Mouse (Mus musculus) hindlimb bud, embryonic 11.5 days (tissue): ENCODE measurements around the gene Taar1.

Experiments used
- DNase-seq: peaks from one replicate; pipeline ENCODE4 v3.0.0-alpha.2; 2012; ENCODE audit warnings: low read depth, low spot score; ENCODE audit errors: extremely low spot score

Gene Taar1

GRCm38 (mm10) chr10:23920056-23920455 is at the start of gene Taar1:
Taar1 (plus strand) TSS chr10:23920356.
- no peak for DNase-seq

DNA sequence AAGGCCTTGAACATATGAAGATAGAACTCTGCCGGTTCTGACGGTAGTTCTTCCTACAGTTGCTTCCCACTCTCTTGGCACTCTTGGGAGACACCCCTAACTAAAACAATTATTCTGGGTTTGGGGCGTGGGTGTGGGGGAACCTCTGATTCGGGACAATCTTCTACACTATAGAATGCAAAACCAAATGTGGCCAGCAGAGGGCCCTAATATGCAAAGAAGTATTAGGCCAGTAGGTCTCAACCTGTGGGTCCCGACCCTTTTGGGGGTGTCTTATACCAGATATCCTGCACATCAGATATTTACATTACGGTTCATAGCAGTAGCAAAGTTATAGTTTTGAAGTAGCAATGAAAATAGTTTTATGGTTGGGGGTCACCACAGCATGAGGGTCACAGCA is 39.5 kb upstream of the Taar1 start:
- DNase-seq, result no peak

DNA sequence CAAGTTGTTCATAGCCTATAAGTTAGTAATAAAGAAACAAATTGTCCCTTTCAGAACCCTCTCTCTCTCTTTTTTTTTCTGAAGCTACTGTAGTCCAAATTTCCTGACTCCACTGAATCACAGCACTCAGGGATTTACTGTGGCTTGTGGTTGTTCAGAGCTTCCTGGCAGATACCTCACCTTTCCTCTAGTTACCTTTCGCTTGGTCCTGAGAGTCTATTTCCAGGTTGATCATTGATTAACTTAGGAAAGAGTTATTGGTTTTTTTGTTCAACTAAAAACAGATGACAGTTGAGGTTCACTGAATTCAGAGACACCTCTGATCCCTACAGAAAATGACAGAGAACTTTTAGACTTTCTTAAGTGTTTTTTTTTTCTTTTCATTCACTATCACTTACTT is 35.2 kb upstream of the Taar1 start:
- no peak for DNase-seq

DNA sequence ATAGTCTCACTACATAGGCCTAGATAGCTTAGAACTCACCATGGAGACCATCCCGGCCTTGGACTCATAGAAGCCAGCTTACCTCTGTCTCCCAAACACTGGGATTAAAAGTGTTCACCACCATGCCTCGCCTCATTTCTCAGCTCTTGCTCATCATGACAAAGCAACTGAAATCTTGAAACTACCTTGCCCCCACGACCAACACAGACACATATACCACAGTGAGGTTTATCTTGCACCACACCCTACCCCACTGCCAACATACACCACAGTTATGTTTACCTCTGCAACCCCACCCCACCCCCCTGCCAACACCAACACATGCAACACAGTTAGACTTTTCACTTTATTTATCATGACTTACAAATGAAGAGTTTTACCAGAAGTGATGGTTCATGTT is 34.1 kb upstream of the Taar1 start:
- no peak for DNase-seq

DNA sequence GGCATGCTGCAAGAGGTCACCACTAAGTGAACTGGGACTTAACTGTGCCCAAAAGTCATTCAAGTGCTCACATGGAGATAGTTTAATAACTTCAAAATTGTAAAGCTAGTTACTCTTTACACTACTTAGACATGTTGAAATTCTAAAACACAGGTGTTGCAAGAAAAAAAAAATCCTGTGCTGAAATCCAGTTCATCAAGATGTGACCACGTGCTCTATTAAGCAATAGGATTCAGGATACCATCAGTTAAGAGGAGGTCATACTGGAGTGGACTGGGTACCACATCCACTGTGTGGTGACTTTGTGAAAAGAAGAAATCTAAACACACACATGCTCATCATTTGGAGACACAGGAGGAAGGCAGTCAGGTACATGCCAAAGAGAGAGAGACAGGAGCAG is 27.2 kb upstream of the Taar1 start:
- no peak for DNase-seq

GRCm38 (mm10) chr10:23894601-23895349 is 25.4 kb upstream of the Taar1 start, which contains the start of gene Vnn1:
Vnn1 (plus strand) TSS chr10:23894688.
- no peak for DNase-seq

- no peak for DNase-seq
Measured at GRCm38 (mm10) chr10:23895376-23895775, 24.8 kb upstream of the Taar1 start.

- no peak for DNase-seq
Measured at GRCm38 (mm10) chr10:23901119-23901518, 19.0 kb upstream of the Taar1 start.

DNA sequence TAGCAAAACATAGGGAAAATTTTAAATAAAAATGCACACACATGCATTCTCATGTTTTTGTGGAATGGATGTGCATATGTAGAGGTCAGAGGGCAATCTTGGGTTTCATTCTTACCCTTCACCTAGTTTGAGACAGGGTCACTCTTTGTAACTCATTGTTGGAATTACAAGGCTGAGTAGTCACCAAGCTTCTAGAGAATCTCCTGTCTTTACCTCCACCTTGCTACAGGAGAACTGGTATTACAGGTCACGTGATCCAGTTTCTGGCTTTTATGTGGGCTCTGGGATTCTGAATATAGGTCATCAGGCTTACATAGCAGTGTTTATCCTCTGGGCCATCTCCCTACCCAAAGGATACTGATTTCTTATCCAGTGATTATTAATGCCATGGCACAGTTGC is 14.5 kb upstream of the Taar1 start:
- no peak for DNase-seq

DNA sequence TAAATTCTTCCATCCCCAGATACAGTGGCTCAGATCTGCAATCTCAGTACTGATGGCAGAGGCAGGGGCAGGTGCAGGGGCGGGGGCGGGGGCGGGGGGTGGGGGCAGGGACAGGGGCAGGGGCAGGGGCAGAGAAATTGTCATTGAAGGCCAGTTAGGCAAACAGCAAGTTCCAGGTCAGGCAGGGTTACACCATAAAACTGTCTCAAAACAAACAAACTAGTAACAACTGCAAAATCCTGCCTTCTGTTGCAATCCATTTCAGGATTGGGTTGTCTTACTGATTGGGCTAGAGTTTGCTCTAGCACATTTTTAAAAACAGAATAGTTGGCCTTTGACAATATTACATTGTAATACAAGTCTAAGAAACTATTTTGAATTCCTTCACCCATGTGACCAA is 2.3 kb downstream of the Taar1 start:
- no peak for DNase-seq

GRCm38 (mm10) chr10:23923941-23924340 is 3.8 kb downstream of the Taar1 start:
- no peak for DNase-seq

GRCm38 (mm10) chr10:23937613-23938012 is 17.5 kb downstream of the Taar1 start:
- DNase-seq, result no peak

DNA sequence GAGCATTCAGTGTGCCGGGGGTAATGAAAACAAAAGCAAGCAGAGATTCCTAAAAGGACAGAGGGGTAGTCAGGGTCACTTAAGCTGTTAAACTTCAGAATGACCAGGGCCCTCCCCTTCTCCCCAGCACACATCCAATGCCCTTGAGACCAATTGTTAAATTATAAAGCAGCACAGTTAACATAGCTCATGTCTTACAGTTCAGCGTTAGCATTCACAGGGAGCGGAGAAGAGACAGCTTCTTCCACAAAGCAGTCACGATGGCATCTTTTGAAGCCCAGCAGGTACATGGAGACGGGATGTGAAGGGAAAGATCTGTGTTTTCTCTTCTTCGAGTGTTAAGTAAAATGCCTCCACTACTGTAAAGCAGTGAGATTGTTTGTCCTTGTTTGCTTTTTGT is 18.2 kb downstream of the Taar1 start, which contains the start of gene Taar2:
Gene Taar2, plus strand, starts transcription at position 261 of the 400 bp plus-strand sequence.
- no peak for DNase-seq

DNA sequence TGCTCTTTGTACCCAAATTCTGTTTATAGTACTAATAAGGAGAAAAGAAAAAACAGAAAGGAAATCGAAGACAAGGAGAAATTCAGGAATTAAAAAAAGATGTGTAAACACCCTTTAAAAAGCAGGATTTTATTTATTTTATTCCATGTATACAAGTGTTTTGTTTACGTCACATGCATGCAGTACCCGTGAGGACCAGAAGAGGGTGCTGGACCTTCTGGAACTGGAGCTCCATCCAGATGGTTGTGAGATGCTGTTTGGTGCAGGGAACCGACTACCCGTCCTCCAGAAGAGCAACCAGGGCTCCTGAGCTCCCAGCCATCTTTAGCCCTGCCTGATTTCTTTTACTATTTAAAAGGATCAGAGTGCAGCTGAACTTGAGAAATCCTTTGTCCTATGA is 22.3 kb downstream of the Taar1 start:
- DNase-seq, result no peak

DNA sequence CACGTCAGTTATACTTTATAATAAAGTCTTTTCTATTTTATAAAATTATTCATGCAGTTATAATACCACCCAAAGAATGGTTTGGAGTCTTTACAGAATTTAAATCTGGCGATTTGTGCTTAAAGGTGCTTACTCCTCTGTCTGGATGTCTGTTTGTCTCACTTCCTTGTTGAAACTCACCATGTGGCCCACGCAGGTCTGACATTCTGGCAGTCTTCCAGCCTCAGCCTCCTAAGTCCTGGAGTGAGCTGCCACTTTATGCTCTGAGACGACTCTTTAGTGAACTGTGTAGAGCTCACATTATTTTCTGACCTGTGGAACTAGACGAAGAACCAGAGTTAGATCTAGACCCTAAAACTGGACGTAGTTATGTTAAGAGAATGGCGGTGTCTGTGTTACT is 27.9 kb downstream of the Taar1 start:
- no peak for DNase-seq

- no peak for DNase-seq
Measured at GRCm38 (mm10) chr10:23949508-23950005, 29.4 kb downstream of the Taar1 start, which contains the start of gene Taar3. Taar3 (plus strand) TSS chr10:23949558.

DNA sequence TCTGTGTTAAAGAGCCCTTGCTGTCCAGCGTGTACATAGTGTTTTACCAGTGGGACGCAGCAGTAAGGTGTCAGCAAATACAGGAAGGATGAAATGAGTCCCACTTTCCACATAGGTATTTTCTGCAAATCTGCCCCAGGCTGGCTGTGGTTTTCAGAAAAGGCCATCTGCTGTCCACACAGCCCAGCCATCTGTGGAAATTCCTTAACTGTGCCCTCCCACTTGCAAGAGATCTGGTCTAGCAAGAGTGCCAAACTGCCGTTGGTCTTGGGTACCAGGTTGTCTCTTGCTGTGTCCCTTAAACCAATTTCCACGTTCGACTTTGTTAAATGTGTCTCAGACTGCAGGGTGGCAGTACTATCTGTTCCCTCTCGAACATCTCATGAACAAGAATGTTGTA is 31.6 kb downstream of the Taar1 start:
- no peak for DNase-seq

DNA sequence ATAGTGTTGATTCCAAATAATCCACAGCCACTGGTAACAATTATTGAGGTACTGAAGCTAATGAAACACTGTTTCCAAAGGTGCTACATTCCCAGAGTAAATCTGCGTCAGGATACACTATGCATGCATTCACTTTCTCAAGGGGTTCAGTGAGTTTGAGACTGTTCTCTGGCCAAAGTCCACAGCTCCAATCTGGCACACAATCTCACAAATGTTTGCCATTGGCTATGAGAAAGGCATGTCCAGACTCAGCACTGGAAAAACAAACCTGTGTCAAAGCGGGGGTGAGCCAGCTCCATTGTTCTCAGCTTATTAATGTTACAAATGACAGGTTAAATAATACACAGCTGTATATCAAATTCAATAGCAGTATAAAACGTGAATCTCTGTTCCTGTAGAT is 38.9 kb downstream of the Taar1 start:
- DNase-seq, result no peak

GRCm38 (mm10) chr10:23960444-23960915 is 40.3 kb downstream of the Taar1 start, which contains the start of gene Taar4:
Taar4 (plus strand) TSS chr10:23960494.
- DNase-seq, result no peak

- no peak for DNase-seq
Measured at GRCm38 (mm10) chr10:23963444-23963843, 43.3 kb downstream of the Taar1 start.

DNA sequence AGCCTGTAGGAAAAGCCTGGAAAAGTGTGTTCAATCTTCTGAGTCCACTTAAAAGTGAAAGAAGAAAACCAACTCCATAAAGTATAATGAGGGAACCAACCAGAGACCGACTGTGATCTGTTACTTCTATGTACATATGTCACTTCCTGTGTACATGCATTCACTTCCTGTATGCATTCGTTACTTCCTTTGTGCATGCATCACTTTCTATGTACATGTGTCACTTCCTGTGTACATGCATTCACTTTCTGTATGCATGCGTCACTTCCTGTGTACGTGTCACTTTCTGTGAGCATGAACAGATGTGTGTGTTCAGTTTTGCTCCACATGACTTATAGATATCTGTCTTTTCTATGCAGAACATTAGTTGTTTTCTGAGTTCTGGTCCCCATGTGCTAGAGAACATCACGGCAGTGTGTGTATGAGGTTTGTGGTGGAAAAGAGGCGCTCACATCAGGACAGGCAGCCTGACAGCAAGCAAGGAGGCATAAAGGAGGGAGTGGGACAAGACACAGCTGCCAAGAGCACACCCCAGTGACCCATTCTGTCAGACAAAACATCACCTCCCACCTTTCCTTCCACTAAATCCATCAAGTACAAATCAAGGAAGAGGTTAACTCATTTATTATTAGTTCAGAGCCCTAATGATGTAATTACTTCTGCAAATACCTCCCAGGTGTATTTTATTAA is 44.9 kb downstream of the Taar1 start:
- DNase-seq, result no peak

DNA sequence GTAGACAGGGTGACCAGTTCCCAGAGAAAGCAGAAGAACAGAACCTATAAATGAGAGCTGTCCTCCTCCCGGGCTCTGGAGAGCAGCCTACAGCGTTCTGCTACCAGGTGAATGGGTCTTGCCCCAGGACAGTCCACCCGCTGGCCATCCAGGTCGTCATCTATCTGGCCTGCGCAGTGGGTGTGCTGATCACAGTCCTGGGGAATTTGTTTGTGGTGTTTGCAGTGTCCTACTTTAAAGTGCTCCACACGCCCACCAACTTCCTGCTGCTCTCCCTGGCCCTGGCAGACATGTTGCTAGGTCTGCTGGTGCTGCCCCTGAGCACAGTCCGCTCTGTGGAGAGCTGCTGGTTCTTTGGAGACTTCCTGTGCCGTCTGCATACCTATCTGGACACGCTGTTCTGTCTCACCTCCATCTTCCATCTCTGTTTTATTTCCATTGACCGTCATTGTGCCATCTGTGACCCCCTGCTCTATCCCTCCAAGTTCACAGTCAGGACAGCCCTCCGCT is 50.6 kb downstream of the Taar1 start, which contains the start of gene Taar5:
Gene Taar5, plus strand, starts transcription at position 51 of the 510 bp plus-strand sequence.
- DNase-seq, result no peak
